Mouse (Mus musculus) liver (tissue): Measurements from ENCODE around the gene Dlg3.

ENCODE experiments used
- DNase-seq: peaks from one replicate; pipeline ENCODE4 v3.0.0-alpha.2; 2020; ENCODE audit warnings: mixed read lengths

Dlg3 gene

DNA sequence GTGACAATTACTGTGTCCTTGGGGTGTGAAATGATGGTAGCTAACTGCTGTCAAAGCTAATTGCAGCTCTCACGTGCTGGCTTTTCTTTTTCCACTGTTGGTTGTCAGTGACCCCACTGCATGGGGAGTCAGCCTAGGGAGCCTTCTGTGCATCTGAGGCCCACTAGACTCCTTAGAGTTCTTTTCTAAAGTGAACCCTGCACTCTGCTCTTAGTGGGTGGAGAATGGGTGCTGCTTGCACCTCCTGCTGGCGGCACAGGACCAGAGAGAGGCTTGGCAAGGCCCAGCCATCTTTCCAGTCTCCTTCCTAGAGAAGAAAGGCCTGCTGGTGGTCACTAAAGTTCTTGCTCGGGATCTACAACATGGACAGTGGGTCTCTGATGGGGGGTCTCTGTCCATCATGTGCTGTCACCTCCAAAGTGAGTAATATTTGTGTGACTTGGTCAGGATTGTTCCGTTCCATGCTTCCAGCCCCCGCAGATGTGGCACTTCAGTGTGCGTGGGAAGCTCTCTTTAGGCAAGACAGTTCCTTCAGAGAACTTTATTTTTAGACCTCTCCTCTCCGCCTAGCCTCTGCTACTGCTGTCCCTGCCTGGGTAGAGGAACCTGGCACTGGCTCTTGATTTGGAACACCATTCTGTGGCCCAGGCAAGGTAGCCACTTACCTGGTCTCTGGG, 30.5 kb downstream of the Dlg3 start:
- DNase-seq: no peak

GRCm38 (mm10) chrX:100800643-100801042, 33.1 kb downstream of the Dlg3 start:
- no peak for DNase-seq

DNA sequence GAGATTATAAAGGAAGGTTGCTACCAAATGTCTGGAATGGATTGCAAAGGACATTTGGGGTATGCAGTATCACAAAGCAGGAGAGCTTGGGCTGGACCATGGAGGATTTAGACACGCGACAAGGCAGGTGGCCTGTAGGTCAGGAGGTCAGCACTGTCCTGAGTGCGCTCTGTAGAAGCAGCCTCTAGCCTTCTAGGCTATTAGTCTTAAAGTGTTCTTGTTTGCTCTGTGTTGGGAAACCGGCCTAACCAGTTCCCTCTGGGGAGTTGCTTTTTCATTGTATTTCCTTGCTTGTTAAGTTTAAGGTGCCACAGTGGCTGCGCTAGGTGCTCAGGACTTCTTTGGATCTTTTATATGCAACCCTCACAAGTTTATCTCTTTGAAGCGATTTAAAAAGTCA, 34.5 kb downstream of the Dlg3 start:
- no peak for DNase-seq

DNA sequence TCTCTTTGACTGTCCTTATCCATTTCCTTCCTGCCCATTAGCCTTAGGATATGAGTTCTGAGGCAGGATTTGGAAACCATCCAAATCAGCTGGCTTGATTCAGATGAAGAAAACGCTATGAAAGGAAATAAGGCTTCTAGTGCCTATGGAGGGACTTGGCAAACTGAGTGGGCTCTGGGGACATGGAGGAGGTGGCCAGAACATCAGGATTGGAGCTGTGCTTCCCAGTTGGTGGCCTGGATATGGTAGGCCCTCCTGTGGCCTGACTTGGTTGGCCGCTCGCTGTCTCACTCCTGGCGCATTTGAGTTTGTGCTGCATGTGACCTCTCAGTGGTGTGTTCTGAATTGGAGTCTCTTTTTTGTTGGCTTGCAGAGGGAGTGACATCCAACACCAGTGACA, 43.6 kb downstream of the Dlg3 start:
- DNase-seq: no peak

- DNase-seq: no peak
Measured at GRCm38 (mm10) chrX:100814139-100814538, 46.6 kb downstream of the Dlg3 start.

GRCm38 (mm10) chrX:100815766-100816165, 48.2 kb downstream of the Dlg3 start:
- no peak for DNase-seq

DNA sequence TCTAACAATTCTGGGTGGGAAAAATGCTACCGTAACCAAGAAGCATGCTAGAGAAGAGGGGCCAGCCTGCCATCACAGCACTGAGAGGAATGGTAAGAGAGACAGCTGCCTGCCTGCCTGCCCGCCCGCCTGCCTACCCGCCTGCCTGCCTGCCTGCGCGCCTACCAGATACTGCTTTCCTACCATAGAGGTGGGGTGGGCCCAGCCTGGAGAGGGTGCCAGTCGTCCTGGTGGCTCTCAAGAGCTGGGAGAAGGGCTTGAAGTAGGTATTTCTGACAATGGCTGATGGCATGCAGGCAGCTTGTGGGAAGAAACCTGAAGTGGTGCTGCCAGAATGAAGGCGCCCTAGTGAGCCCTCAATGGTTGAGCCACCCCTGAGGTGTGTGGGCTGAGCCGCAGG, 51.2 kb downstream of the Dlg3 start:
- no peak for DNase-seq

DNA sequence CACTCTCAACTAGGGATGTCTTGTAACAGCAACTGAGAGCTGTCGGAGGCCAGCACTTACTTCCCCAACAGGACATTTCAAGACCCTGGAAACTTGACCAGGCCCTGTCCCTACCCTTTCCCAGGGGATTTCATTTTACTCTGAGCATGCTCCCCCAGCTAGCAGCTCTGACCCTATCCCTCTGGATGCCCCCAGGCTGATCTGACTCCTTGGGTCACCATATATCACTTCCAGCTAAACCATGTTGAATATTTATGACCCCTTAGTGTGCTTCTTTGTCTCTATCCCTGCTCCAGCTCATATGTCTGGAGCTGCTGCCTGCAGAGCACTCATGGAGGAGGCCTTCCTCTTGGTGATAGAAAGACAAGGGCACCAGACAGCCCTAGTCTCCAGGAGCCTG, 53.6 kb downstream of the Dlg3 start:
- no peak for DNase-seq

GRCm38 (mm10) chrX:100825557-100825956, 58.0 kb downstream of the Dlg3 start:
- DNase-seq: no peak

DNA sequence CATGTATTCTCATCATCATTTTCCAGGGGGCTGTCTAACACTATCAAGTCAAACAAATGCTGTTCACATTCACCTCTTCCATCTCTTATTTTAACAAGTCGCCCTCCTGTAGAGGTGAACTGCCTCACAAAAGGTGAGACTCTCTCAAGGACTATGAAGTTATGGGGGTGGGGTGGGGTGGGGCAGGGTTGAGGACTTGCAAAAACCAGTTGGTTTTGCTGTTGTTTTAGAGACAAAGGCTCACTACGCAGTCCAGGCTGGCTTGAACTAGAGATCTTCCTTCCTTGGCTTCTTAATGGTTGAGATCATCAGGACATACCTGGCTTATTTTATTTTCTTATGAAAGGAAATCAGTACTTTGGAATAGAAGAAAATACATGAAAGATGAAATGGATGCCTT, 65.3 kb downstream of the Dlg3 start:
- no peak for DNase-seq

GRCm38 (mm10) chrX:100839211-100839610, 71.7 kb downstream of the Dlg3 start:
- DNase-seq: no peak
